Mouse (Mus musculus) kidney, adult 9 months (tissue): Measurements from ENCODE around the gene Mbd6.

ENCODE experiments used
- DNase-seq: peaks from one replicate; pipeline ENCODE4 v3.0.0; 2022

Mbd6 gene

GRCm38 (mm10) chr10:127261706-127262547 lies 26.9 kb downstream of the Mbd6 start:
- no peak for DNase-seq

- DNase-seq = no peak
Measured at GRCm38 (mm10) chr10:127258489-127258888, 30.3 kb downstream of the Mbd6 start.

- DNase-seq = no peak
Measured at GRCm38 (mm10) chr10:127257790-127258189, 31.0 kb downstream of the Mbd6 start.

GRCm38 (mm10) chr10:127255625-127256345 lies 33.0 kb downstream of the Mbd6 start:
- DNase-seq = peak; percentile 53

- no peak for DNase-seq
Measured at GRCm38 (mm10) chr10:127250810-127251209, 38.0 kb downstream of the Mbd6 start.

- DNase-seq = no peak
Measured at GRCm38 (mm10) chr10:127238241-127238824, 50.5 kb downstream of the Mbd6 start.

GRCm38 (mm10) chr10:127236541-127236940 lies 52.3 kb downstream of the Mbd6 start:
- no peak for DNase-seq

GRCm38 (mm10) chr10:127233141-127233540 lies 55.7 kb downstream of the Mbd6 start:
- DNase-seq = no peak
